Mouse (Mus musculus) layer of hippocampus, postnatal 14 days (tissue): ENCODE data around the gene Ppp1cc. TPM values are rescaled to one million over a fixed set of nuclear protein-coding genes. Genes with fewer than 3 reads are reported as not detected.
"Not testable (repeated sequence)": the region's sequence is repeated elsewhere in the genome, so short reads cannot be mapped to it uniquely, and the experiment has no call there.

Experiments used
- DNase-seq, 2 experiments: peaks; one replicate each; pipeline ENCODE4 v3.0.0; 2021 to 2022; ENCODE audit warnings: low spot score in 2 of 2, mixed read lengths in 1 of 2
- total RNA-seq, 2 experiments: library from RNA; stranded (reverse); gene quantifications; 2 replicates each; pipeline ENCODE4 v1.2.3; 2021

The Ppp1cc gene
- total RNA-seq, 2 experiments from 2014 or later, result 198 to 200 TPM

- no peak for DNase-seq
Measured at GRCm38 (mm10) chr5:122210890-122211289, 52.8 kb downstream of the Ppp1cc start.

GRCm38 (mm10) chr5:122212125-122212524 lies 54.0 kb downstream of the Ppp1cc start:
- no peak for DNase-seq

- not testable (repeated sequence) for DNase-seq
Measured at GRCm38 (mm10) chr5:122212820-122213219, 54.7 kb downstream of the Ppp1cc start.

GRCm38 (mm10) chr5:122213861-122214260 lies 55.8 kb downstream of the Ppp1cc start:
- DNase-seq, result no peak

- no peak for DNase-seq
Measured at GRCm38 (mm10) chr5:122217636-122218035, 59.6 kb downstream of the Ppp1cc start.

- no peak for DNase-seq
Measured at GRCm38 (mm10) chr5:122218109-122218905, 60.2 kb downstream of the Ppp1cc start.

GRCm38 (mm10) chr5:122218928-122219327 lies 60.9 kb downstream of the Ppp1cc start:
- DNase-seq, result no peak

GRCm38 (mm10) chr5:122219655-122220629 lies 61.9 kb downstream of the Ppp1cc start:
- DNase-seq, result no peak

GRCm38 (mm10) chr5:122221085-122221484 lies 63.0 kb downstream of the Ppp1cc start:
- no peak for DNase-seq

- no peak for DNase-seq
Measured at GRCm38 (mm10) chr5:122224291-122224690, 66.2 kb downstream of the Ppp1cc start.

Other genes with a start within 250 kb of the Ppp1cc start
- gene Cux2, start 108.2 kb upstream of the Ppp1cc start, total RNA-seq, result 10 to 100 TPM; 36.4 to 39.4 TPM
- 1 to 10 TPM; 1.6 TPM for gene Myl2, start 57.3 kb upstream of the Ppp1cc start, total RNA-seq
- 1 to 10 TPM in 1 of 2 experiments, under 1 TPM in 1; 0.74 to 2.2 TPM for gene Ccdc63, start 17.5 kb upstream of the Ppp1cc start, total RNA-seq
- gene Hvcn1, start 48.5 kb downstream of the Ppp1cc start, total RNA-seq, result 1 to 10 TPM; 3.4 to 5.0 TPM
- gene Tctn1, start 106.2 kb downstream of the Ppp1cc start, total RNA-seq, result 10 to 100 TPM; 12.7 to 13.6 TPM
- 10 to 100 TPM; 34.8 to 35.3 TPM for gene Pptc7, start 126.1 kb downstream of the Ppp1cc start, total RNA-seq
- gene Rad9b, start 196.0 kb downstream of the Ppp1cc start, total RNA-seq, result 1 to 10 TPM; 3.9 to 4.1 TPM
- gene Vps29, start 196.1 kb downstream of the Ppp1cc start, total RNA-seq, result 100 to 1,000 TPM; 219 to 224 TPM
- gene Gpn3, start 213.6 kb downstream of the Ppp1cc start, total RNA-seq, result 10 to 100 TPM; 26.8 to 27.2 TPM
- 10 to 100 TPM; 75.9 to 80.7 TPM for gene Fam216a, start 214.1 kb downstream of the Ppp1cc start, total RNA-seq
- gene Arpc3, start 233.6 kb downstream of the Ppp1cc start, total RNA-seq, result 100 to 1,000 TPM; 300 to 318 TPM